Mouse (Mus musculus): ENCODE results near the gene Grik2.
"Not testable (repeated sequence)": the region's sequence is repeated elsewhere in the genome, so short reads cannot be mapped to it uniquely, and the experiment has no call there.

The Grik2 gene

GRCm38 (mm10) chr10:49652320-49652719 is 136.2 kb downstream of the Grik2 start:
- DNase-seq (ENCODE audit: low spot score in 2 of 2) = no peak

GRCm38 (mm10) chr10:49647116-49647515 is 141.4 kb downstream of the Grik2 start:
- no peak for DNase-seq (ENCODE audit: low spot score in 2 of 2)

- DNase-seq (ENCODE audit: low spot score in 2 of 2) = no peak
These were observed 148.7 kb downstream of the Grik2 start for GRCm38 (mm10) chr10:49639901-49640300.

DNA sequence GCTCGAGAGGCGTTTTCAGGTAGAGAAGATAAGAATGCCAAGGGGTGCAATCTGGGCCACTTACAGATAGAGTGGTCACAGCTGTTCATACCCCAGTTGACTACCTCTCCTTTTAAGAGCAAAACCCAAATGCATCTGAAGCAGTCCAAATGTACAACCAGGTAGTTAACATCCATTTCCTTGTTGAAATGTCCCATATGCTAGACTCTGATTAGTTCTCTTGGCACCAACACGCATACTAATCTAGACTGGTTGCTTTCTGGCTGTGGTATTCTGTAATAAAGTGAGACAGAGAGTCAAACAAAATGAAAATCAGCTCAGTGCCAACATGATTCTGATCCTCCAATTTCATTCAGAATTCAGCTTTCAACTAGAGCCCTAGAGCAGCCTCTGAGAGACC is 164.6 kb downstream of the Grik2 start:
- DNase-seq (ENCODE audit: low spot score in 2 of 2) = no peak

- no peak for DNase-seq (ENCODE audit: low spot score in 2 of 2)
These were observed 190.9 kb downstream of the Grik2 start for GRCm38 (mm10) chr10:49597652-49598051.

DNA sequence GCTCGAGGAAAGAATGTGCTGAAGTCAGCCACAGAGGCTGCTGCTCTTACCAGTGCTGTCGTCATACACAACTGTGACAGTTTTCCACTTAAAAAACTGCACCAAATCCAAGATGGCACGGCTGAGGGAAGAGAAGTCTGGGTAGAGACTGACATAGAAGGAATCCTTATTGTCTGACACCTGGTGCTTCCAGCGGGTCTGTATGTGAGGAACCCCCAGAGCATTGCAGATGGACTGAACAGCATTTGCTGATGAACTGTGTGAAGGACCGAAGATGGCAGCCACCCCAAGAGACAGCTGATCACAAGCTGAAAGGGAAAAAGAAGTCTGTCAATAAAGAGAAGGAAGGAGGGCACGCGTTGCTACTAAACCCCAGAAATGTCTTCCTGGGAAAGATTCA is 215.1 kb downstream of the Grik2 start:
- DNase-seq (ENCODE audit: low spot score in 2 of 2) = no peak

DNA sequence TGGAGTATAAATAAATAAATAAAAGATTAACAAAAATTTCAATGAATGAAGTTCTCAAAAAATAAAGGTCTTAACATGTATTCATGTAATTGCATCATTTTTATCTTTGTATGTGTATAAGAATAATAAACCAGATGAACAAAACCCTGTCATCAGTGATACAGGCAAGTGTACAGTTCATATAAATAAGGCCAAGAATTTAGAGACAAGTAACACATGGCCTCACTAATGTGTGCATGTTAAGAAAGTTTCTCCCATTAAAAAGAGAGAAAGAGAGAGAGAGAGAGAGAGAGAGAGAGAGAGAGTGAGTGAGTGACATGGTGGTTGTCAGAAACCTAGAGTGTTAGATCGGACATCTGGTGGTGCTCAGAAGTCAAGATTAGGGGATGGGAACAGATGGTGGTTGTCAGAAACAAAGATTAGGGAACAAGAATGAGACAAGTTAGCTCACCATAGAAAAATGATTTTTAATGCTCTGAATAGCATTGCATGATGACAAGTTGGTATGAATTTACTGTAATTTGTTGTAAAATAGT is 228.6 kb downstream of the Grik2 start:
- no peak for DNase-seq (ENCODE audit: low spot score in 2 of 2)

DNA sequence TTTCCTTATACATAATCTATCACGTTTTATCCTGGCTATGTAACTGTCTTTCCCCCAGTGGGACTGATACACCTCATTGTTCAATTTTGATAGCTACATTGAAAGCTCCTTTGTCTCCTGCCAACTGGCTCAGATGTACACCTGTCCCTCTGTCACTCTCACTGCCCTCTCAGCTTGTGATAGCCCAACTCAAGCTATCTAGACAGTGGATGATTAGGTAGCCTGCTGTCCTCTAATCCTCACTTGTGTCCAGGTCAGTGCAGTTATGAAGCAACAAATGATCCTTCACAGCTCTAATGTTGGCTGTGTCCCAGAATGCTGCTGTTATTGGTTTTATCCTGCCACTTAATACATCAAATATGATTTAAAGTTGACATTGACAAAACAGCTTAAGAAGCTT is 246.3 kb downstream of the Grik2 start:
- DNase-seq (ENCODE audit: low spot score in 2 of 2) = no peak

GRCm38 (mm10) chr10:49519752-49520151 is 268.8 kb downstream of the Grik2 start:
- DNase-seq (ENCODE audit: low spot score in 2 of 2) = no peak

DNA sequence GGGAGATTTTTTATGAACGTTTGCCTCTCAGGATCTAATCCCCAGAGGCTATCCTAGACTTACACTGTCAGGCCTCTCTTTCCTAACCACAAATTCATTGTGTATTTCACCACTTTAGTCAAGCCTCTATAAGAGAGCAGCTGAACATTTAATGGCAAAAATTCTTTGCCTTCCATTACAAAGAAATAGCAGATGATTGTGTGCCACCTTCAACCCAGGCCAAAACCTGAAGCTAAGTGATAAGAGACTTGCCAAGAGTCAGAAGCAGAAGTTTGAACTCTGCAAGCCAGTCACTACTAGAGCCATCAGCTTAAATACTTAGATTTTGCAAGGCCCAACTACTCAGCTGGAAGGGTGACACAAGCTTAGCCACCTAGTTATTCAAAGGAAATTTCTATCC is 287.9 kb downstream of the Grik2 start:
- no peak for DNase-seq (ENCODE audit: low spot score in 2 of 2)

DNA sequence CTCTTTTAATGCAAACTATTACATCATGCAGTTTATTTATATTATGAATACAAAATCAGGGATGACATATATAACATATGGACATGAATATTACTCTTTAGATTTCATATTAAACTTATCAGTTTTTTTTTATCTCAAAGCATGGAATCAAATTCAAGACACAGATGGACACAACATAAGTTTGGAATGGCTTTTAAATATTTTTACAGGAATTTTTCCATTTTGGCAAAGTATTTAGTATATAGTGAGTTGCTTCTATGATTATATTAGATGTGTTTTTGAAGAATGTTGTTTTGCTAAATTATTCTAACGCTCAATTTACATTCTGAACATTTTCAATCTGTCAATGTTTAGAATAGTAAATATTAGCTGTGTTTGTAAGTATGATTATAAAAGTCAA is 291.3 kb downstream of the Grik2 start:
- DNase-seq (ENCODE audit: low spot score in 2 of 2) = no peak

GRCm38 (mm10) chr10:49481439-49481838 is 307.1 kb downstream of the Grik2 start:
- DNase-seq (ENCODE audit: low spot score in 2 of 2) = no peak

DNA sequence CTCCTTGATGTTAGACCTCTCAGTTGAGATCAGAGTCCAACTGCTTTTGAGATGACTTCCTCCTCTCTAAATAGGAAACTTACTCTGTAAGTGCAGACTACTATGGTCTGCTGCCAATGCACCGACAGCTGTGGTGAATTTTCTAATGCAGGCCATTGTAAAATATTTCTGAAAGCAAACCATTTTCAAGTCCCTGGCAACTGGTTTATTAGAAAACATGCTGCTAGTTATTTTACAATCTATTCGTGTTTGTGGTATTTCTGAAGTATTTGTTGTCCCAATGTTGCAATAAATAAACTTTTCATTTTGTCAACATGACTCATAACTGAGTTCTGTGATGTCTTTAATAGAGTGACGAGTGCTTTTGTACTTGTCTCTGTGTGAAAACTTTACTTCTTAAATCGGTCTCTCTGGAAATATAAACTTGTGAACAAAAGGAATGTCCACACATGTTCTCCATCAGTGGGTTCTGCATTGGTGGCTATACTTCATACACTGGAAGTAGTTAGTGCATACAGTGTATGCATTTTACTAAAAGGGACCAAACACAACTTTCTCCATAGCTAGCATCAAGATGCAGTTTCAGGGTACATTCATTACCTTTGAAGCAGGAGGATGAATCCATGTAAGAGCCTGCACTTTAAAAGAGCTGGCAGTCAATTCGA is 308.3 kb downstream of the Grik2 start:
- DNase-seq (ENCODE audit: low spot score in 2 of 2) = no peak

DNA sequence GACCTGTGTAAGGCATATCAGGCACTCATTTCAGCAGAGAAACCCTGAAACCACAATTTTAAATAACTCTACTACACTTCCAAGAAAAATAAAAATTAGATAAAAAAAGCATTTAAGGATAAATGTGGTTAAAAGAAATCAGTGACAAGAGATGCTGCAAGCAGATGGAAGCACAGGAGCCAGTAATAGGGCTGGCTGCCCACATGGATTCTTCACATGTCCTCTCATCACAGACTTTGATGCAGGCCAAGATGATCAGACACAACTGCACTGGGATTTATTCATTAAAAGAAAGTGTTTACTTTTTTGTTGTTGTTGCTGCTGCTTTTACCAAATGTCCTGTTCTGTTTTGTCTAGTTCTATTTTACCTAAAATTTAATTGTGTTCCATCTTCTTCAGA is 315.0 kb downstream of the Grik2 start:
- DNase-seq (ENCODE audit: low spot score in 2 of 2) = no peak

GRCm38 (mm10) chr10:49456791-49457190 is 331.8 kb downstream of the Grik2 start:
- no peak for DNase-seq (ENCODE audit: low spot score in 2 of 2)

DNA sequence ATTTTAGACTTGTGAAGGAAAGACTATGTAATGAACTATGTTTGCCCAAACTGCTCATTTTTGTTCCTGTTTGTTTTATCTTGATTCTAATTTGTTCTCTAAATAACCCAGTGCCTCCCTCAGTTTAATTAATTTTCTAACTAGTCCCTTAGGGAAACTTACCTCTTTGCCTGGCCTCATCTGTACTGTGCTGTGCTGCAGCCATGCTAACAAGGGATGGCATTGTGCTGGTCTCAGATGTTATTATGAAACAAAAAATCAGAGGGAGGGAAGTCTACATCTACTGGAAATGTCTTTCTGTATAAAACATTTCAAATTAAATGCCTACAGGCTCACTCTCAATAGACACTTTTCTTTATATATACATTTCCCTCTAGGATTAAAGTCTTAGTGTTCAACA is 335.0 kb downstream of the Grik2 start:
- no peak for DNase-seq (ENCODE audit: low spot score in 2 of 2)

GRCm38 (mm10) chr10:49441369-49441768 is 347.2 kb downstream of the Grik2 start:
- no peak for DNase-seq (ENCODE audit: low spot score in 2 of 2)

DNA sequence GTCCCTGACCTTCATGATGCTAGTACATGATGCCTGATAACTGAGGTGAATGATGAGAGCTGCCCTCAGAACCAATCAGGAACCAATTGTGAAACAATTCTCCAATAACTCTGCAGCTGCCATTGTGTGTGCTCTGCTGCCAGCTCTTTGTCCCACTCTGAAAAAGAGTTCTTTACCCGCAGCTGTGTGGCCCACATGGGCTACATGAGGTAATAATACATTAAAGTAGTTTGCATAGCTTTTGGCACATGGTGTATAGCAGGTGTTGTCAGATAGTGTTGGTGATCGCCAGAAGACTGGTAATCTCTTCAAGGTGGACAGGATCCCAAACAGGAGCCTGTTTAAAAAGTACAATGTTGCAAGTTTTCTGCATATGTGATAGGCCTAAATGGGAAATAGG is 351.5 kb downstream of the Grik2 start:
- DNase-seq (ENCODE audit: low spot score in 2 of 2) = no peak

DNA sequence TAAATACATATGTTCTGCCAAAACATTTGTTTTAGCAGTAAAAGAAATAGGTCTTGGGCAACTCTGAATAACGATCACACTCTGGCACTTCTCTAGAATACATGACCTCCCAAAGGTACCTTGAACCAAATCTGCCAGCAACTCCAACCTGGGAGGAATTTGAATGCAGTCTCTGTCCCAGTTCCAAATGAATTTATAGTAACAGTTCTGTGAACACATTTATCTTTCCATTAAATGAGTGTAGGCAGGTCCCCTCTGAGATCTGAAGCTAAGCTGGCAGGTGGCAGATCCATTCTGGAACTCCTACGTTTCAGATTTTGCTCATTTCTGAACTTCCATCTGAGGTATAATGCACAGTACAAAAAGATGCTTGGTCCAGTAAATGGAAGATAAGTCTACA is 352.3 kb downstream of the Grik2 start:
- DNase-seq (ENCODE audit: low spot score in 2 of 2) = no peak

GRCm38 (mm10) chr10:49432825-49433224 is 355.7 kb downstream of the Grik2 start:
- DNase-seq (ENCODE audit: low spot score in 2 of 2) = no peak

GRCm38 (mm10) chr10:49417206-49417605 is 371.4 kb downstream of the Grik2 start:
- not testable (repeated sequence) for DNase-seq (ENCODE audit: low spot score in 2 of 2)

- no peak for DNase-seq (ENCODE audit: low spot score in 2 of 2)
These were observed 405.6 kb downstream of the Grik2 start for GRCm38 (mm10) chr10:49382996-49383395.

DNA sequence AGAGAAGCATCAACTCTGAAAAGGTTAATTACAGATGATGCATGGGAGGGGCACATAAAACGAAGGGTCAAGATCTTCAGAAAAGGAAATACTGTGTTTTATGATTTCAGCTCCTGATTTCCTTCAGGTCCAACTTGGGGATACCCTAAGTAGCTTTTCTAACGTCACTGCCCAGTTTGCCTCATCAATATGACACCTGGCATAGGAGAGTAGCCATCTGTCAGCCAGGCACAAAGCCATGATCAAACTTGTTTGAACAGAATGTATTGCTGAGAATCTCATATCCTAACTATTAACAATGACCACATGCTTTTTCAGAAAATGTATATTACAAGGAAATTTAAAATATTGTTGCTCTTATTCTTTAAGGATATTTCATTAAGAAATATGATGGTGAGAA is 406.7 kb downstream of the Grik2 start:
- no peak for DNase-seq (ENCODE audit: low spot score in 2 of 2)

- no peak for DNase-seq (ENCODE audit: low spot score in 2 of 2)
These were observed 420.0 kb downstream of the Grik2 start for GRCm38 (mm10) chr10:49368601-49369000.

All from spleen, postnatal 14 days (tissue).